8 mouse cellular contexts compared by ENCODE assay signal in the genomic region with DNA sequence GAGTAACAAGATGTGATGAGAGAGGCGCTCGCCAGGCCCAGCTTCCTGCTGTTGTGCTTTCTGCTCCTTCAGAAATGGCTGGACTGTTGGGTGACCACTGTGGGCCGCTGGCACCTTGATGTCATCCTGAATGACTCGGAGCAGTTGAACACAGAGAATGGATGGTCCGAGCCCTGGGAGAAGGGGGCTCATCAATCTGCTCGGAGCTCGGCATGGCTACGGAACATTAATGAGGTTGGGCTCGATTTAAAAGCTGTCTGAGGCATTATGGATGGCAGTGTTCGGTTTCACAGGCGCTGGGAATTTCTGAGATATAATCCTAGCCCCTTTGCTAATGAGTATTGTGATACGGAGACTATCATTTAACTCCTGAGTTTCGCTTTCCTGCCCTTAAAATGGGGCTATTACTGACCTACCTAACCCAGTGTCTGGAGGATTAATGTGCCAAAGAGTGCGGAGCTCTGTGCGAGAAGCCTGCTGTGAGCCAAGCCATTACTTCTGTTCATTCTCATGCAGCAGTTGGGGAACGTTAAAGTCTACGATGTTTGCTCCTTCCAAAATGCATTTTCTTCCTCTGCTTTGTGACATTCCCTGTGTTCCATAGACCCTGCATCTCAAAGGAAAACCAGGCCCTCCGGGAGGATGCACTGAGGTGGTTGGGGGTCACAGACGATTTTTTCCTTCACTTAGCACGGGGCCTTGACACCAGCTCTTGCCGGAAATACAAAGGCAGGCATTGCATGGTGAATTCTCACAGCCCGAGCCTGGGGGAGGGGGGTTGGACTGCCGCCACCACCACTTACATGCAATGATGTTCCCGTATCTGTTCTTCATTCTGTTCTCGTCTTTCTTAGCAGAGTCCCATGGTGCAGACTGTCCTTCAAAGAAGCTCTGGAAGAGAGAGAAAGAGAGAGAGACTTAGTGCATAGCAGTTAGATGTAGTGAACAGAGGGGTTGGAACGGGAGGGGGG.
DNase-seq lines count a peak whose midpoint lies in the region; ATAC-seq lines count a peak whose summit lies in the region.

No protein-coding gene starts in this region.

- peak overlapping the region; percentile 29 for H3K4me2 ChIP-seq in neural tube, embryonic 11.5 days (ENCODE audit: low read depth)
- peak overlapping the region; percentile 37 for H3K4me2 ChIP-seq in limb, embryonic 13.5 days (replicated peaks)
- peak overlapping the region; percentile 29 for H3K4me2 ChIP-seq in stomach, embryonic 15.5 days

- no peak overlapping the region for H3K4me3 ChIP-seq in neural tube, embryonic 11.5 days (ENCODE audit: low read depth, low read length)
- H3K4me3 ChIP-seq in limb, embryonic 13.5 days, result no peak overlapping the region
- H3K4me3 ChIP-seq in stomach, embryonic 15.5 days (replicated peaks), result no peak overlapping the region

- H3K27ac ChIP-seq in neural tube, embryonic 11.5 days (ENCODE audit: low read depth, low read length), result peak overlapping the region; percentile 51; the same call in 1 of the 2 replicates
- H3K27ac ChIP-seq in limb, embryonic 13.5 days, result no peak overlapping the region
- peak overlapping the region; percentile 40; the same call in 1 of the 2 replicates for H3K27ac ChIP-seq in stomach, embryonic 15.5 days

- DNase-seq in cerebellum, postnatal 14 days, result peak; percentile 30 to 43
- no peak for DNase-seq in cerebellum, adult 11-12 months
- DNase-seq in neural tube, embryonic 11.5 days (ENCODE audit: low spot score), result peak; percentile 64
- no peak for DNase-seq in neural tube, embryonic 10.5 days (ENCODE audit: extremely low spot score, low spot score)
- no peak for DNase-seq in thymus, postnatal 36 days

- peak; percentile 69 for ATAC-seq in neural tube, embryonic 11.5 days (ENCODE audit: insufficient read depth, low FRiP score, low TSS enrichment)
- no peak for ATAC-seq in limb, embryonic 13.5 days (ENCODE audit: low FRiP score, low read depth)
- ATAC-seq in stomach, embryonic 15.5 days (ENCODE audit: insufficient read depth, low FRiP score, low read depth), result no peak
- no peak for ATAC-seq in CD4-positive, CD25-positive, alpha-beta regulatory T cell, adult 4 months

- no peak overlapping the region for H3K9ac ChIP-seq in neural tube, embryonic 11.5 days (ENCODE audit: low read length)
- no peak overlapping the region for H3K9ac ChIP-seq in limb, embryonic 13.5 days
- no peak overlapping the region for H3K9ac ChIP-seq in stomach, embryonic 15.5 days

- H3K9me3 ChIP-seq in neural tube, embryonic 11.5 days (ENCODE audit: control insufficient read depth, low read length), result no peaks in the 10 kb centered on the region
- H3K9me3 ChIP-seq in limb, embryonic 13.5 days, result peaks cover 4% of the 10 kb centered on the region; the same call in 1 of the 2 replicates
- H3K9me3 ChIP-seq in stomach, embryonic 15.5 days, result no peaks in the 10 kb centered on the region

- WGBS in neural tube, embryonic 11.5 days, result 32% methylated on average over 26 of the region's 26 CpGs
- 39% methylated on average over 26 of the region's 26 CpGs for WGBS in limb, embryonic 13.5 days
- 50% methylated on average over 26 of the region's 26 CpGs for WGBS in stomach, embryonic 15.5 days

- no peaks in the 10 kb centered on the region for H3K36me3 ChIP-seq in neural tube, embryonic 11.5 days (ENCODE audit: control insufficient read depth, insufficient read depth, low read length)
- H3K36me3 ChIP-seq in limb, embryonic 13.5 days, result peaks cover 6% of the 10 kb centered on the region
- no peaks in the 10 kb centered on the region for H3K36me3 ChIP-seq in stomach, embryonic 15.5 days

- no peaks in the 10 kb centered on the region for H3K27me3 ChIP-seq in neural tube, embryonic 11.5 days (ENCODE audit: control insufficient read depth, insufficient read depth, low read length)
- peaks cover 65% of the 10 kb centered on the region for H3K27me3 ChIP-seq in limb, embryonic 13.5 days
- H3K27me3 ChIP-seq in stomach, embryonic 15.5 days (replicated peaks), result no peaks in the 10 kb centered on the region

- peaks cover 2% of the 10 kb centered on the region for H3K4me1 ChIP-seq in neural tube, embryonic 11.5 days (ENCODE audit: control insufficient read depth, insufficient read depth, low read length)
- peaks cover 27% of the 10 kb centered on the region for H3K4me1 ChIP-seq in limb, embryonic 13.5 days
- 0 out of 2 replicates have a peak, but pooled peaks cover 3% of the 10 kb centered on the region for H3K4me1 ChIP-seq in stomach, embryonic 15.5 days

Comparison
In these comparisons a context has a peak if more than half of its experiments do, and no peak if none do; other contexts are left out.
1. DNase-seq: peak in cerebellum, postnatal 14 days (2 of 2) and neural tube, embryonic 11.5 days (single experiment); none in cerebellum, adult 11-12 months (single experiment), neural tube, embryonic 10.5 days (single experiment) and thymus, postnatal 36 days (0 of 2).
2. Peak in every context shown above with its lines, with median percentiles within 50 percentile points of each other: H3K4me2 ChIP-seq.